Mouse (Mus musculus): Measurements from ENCODE around the gene Smagp.

DNA sequence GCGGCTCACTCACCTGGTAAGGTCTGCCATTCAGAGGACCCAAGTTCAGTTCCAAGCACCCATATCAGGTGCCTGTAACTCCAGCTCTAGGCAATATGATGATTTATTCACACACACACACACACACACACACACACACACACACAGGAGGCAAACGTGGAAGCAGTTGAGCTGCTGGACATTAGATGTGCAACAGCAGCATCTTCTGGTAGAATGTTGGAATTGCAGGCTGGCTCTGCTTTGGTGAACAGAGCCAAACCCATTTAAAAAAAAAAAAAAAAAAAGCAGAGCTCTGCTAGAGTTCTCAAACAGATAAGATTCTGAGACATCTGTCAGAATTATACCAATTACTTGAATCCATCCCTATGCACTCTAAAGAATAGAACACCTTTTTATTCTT, 46.3 kb upstream of the Smagp start:
- TF ChIP-seq CTCF (IDR thresholded peaks at IDR 0.05; ENCODE audit: control insufficient read depth, insufficient read depth, insufficient read length) = peak; percentile 81
- TF ChIP-seq USF1 (IDR thresholded peaks at IDR 0.05; ENCODE audit: low read depth) = no peak
- TF ChIP-seq MYOD1 (IDR thresholded peaks at IDR 0.05; ENCODE audit: control insufficient read depth, insufficient read length, low read depth) = no peak
- no peak for TF ChIP-seq MAX (IDR thresholded peaks at IDR 0.05)
- TF ChIP-seq MYOG (IDR thresholded peaks at IDR 0.05; ENCODE audit: control insufficient read depth, extremely low read depth, insufficient read length) = no peak
- no peak for TF ChIP-seq CEBPB (IDR thresholded peaks at IDR 0.05; ENCODE audit: low read depth)
- TF ChIP-seq FOSL1 (IDR thresholded peaks at IDR 0.05; ENCODE audit: insufficient read depth, low read length, poor library complexity, severe bottlenecking) = no peak

All from C2C12 (cell line).